Mouse (Mus musculus) megakaryocyte, embryonic 14.5 days (primary cell): Measurements from ENCODE around the gene Eif2a. TPM values are rescaled to one million over a fixed set of nuclear protein-coding genes. Genes with fewer than 3 reads are reported as not detected.
"Not testable (repeated sequence)": the region's sequence is repeated elsewhere in the genome, so short reads cannot be mapped to it uniquely, and the experiment has no call there.

ENCODE experiments used
- H3K27me3 ChIP-seq: replicated peaks from 2 replicates; pipeline ENCODE3; 2012; ENCODE audit warnings: inconsistent platforms
- H3K36me3 ChIP-seq: replicated peaks from 2 replicates; pipeline ENCODE3; 2012; ENCODE audit warnings: low read length, inconsistent platforms, mixed read lengths
- H3K4me1 ChIP-seq: 2 replicates; pipeline ENCODE4 v1.6.1; 2012; ENCODE audit warnings: inconsistent platforms
- H3K4me3 ChIP-seq: replicated peaks from 2 replicates; pipeline ENCODE3; 2012; ENCODE audit warnings: moderate library complexity, mild to moderate bottlenecking, inconsistent platforms
- H3K9me3 ChIP-seq: 2 replicates; pipeline ENCODE4 v1.6.1; 2012; ENCODE audit warnings: inconsistent platforms
- FLI1 ChIP-seq: IDR thresholded peaks from 2 replicates; pipeline ENCODE4 v1.6.1; 2012; ENCODE audit warnings: low read length, inconsistent platforms, mixed read lengths
- GATA1 ChIP-seq: IDR thresholded peaks from 3 replicates; pipeline ENCODE4 v1.6.1; 2012; ENCODE audit warnings: mixed read lengths, low read length, inconsistent platforms, borderline replicate concordance
- polyA plus RNA-seq: library from polyadenylated mRNA; stranded (reverse); fragments of >175 nt; gene quantifications from 2 replicates; pipeline ENCODE4 v1.2.3, GENCODE M21; 2012; ENCODE audit warnings: low replicate concordance; ENCODE audit not compliant: insufficient read depth

The Eif2a gene
- polyA plus RNA-seq, 1 experiment, result 3.2 TPM

- TF ChIP-seq FLI1 (no peak), GATA1 (no peak)
- Histone ChIP-seq H3K4me3 (no peak overlapping the region), H3K4me1 (no peaks in the 10 kb centered on the region), H3K27me3 (no peaks in the 10 kb centered on the region), H3K9me3 (peaks cover 7% of the 10 kb centered on the region), H3K36me3 (peaks cover 23% of the 10 kb centered on the region)
Measured at GRCm38 (mm10) chr3:58561437-58561836, 35.8 kb downstream of the Eif2a start.

GRCm38 (mm10) chr3:58570821-58571220 lies 45.2 kb downstream of the Eif2a start:
- no peaks in the 10 kb centered on the region for H3K36me3 ChIP-seq
- H3K4me3 ChIP-seq, result no peak overlapping the region
- TF ChIP-seq FLI1 (no peak), GATA1 (no peak)
- peaks cover 2% of the 10 kb centered on the region; the same call in 1 of the 2 replicates for H3K4me1 ChIP-seq
- H3K9me3 ChIP-seq, result peaks cover 17% of the 10 kb centered on the region
- no peaks in the 10 kb centered on the region for H3K27me3 ChIP-seq

- peak within 1 kb of the TSS; percentile 97 for H3K4me3 ChIP-seq
- TF ChIP-seq FLI1 (no peak), GATA1 (no peak)
- no peaks in the 10 kb centered on the region for H3K27me3 ChIP-seq
- 0 out of 2 replicates have a peak, but pooled peaks cover 2% of the 10 kb centered on the region for H3K9me3 ChIP-seq
- peaks cover 13% of the 10 kb centered on the region for H3K36me3 ChIP-seq
- peaks cover 27% of the 10 kb centered on the region for H3K4me1 ChIP-seq
Measured at GRCm38 (mm10) chr3:58576137-58577066, 50.8 kb downstream of the Eif2a start, which contains the start of gene Selenot. Selenot (plus strand) TSS chr3:58576636.

- H3K9me3 ChIP-seq, result no peaks in the 10 kb centered on the region
- H3K36me3 ChIP-seq, result peaks cover 13% of the 10 kb centered on the region
- TF ChIP-seq GATA1 (no peak), FLI1 (no peak)
- peak overlapping the region; percentile 97 for H3K4me3 ChIP-seq
- H3K4me1 ChIP-seq, result peaks cover 34% of the 10 kb centered on the region
- no peaks in the 10 kb centered on the region for H3K27me3 ChIP-seq
Measured at GRCm38 (mm10) chr3:58577067-58577503, 51.5 kb downstream of the Eif2a start.

- Histone ChIP-seq H3K9me3 (no peaks in the 10 kb centered on the region), H3K4me3 (peak overlapping the region; percentile 97), H3K27me3 (no peaks in the 10 kb centered on the region), H3K36me3 (peaks cover 13% of the 10 kb centered on the region), H3K4me1 (peaks cover 39% of the 10 kb centered on the region)
- TF ChIP-seq GATA1 (no peak), FLI1 (no peak)
Measured at GRCm38 (mm10) chr3:58577506-58578050, 52.0 kb downstream of the Eif2a start.

GRCm38 (mm10) chr3:58581530-58581929 lies 55.9 kb downstream of the Eif2a start:
- H3K4me1 ChIP-seq, result peaks cover 53% of the 10 kb centered on the region
- peaks cover 28% of the 10 kb centered on the region for H3K36me3 ChIP-seq
- no peaks in the 10 kb centered on the region for H3K9me3 ChIP-seq
- H3K4me3 ChIP-seq, result peak overlapping the region; percentile 16
- TF ChIP-seq FLI1 (no peak), GATA1 (no peak)
- no peaks in the 10 kb centered on the region for H3K27me3 ChIP-seq

- H3K36me3 ChIP-seq, result peaks cover 34% of the 10 kb centered on the region
- H3K4me1 ChIP-seq, result peaks cover 53% of the 10 kb centered on the region
- H3K4me3 ChIP-seq, result peak overlapping the region; percentile 81
- H3K9me3 ChIP-seq, result no peaks in the 10 kb centered on the region
- TF ChIP-seq FLI1, result no peak
- no peak for TF ChIP-seq GATA1
- no peaks in the 10 kb centered on the region for H3K27me3 ChIP-seq
Measured at GRCm38 (mm10) chr3:58582297-58582696, 56.7 kb downstream of the Eif2a start.

- peaks cover 40% of the 10 kb centered on the region for H3K36me3 ChIP-seq
Measured at GRCm38 (mm10) chr3:58582788-58583426, 57.3 kb downstream of the Eif2a start.

GRCm38 (mm10) chr3:58590544-58590943 lies 64.9 kb downstream of the Eif2a start:
- peaks cover 83% of the 10 kb centered on the region for H3K36me3 ChIP-seq
- H3K27me3 ChIP-seq, H3K4me3 ChIP-seq, H3K4me1 ChIP-seq, H3K9me3 ChIP-seq: not testable (repeated sequence)

More at GRCm38 (mm10) chr3:58582788-58583426, 57.3 kb downstream of the Eif2a start:
- H3K9me3 ChIP-seq, result no peaks in the 10 kb centered on the region
- TF ChIP-seq FLI1 (no peak), GATA1 (no peak)
- H3K4me3 ChIP-seq, result peak overlapping the region; percentile 78
- H3K4me1 ChIP-seq, result peaks cover 52% of the 10 kb centered on the region
- H3K27me3 ChIP-seq, result no peaks in the 10 kb centered on the region

GRCm38 (mm10) chr3:58592666-58593065 lies 67.0 kb downstream of the Eif2a start:
- H3K4me1 ChIP-seq, H3K9me3 ChIP-seq, H3K27me3 ChIP-seq, H3K4me3 ChIP-seq: not testable (repeated sequence)
- H3K36me3 ChIP-seq, result peaks cover 70% of the 10 kb centered on the region
